Mouse (Mus musculus) myocyte (in vitro differentiated cells): Measurements from ENCODE around the gene Pld3.

Experiments
- CEBPB ChIP-seq: IDR thresholded peaks from 2 replicates; pipeline ENCODE4 v1.6.1; 2011; ENCODE audit warnings: mild to moderate bottlenecking, moderate library complexity; ENCODE audit not compliant: poor library complexity, insufficient read depth, severe bottlenecking
- E2F4 ChIP-seq: IDR thresholded peaks from one replicate; pipeline ENCODE4 v1.6.1; 2011; ENCODE audit warnings: mild to moderate bottlenecking, control low read depth, moderate library complexity; ENCODE audit not compliant: insufficient read depth
- MAX ChIP-seq: IDR thresholded peaks from one replicate; pipeline ENCODE4 v1.6.1; 2011; ENCODE audit warnings: low read depth, mild to moderate bottlenecking, control low read depth
- MYOD1 ChIP-seq, 3 experiments: IDR thresholded peaks; one replicate each; pipeline ENCODE4 v1.6.1; 2011; ENCODE audit warnings: control low read depth in 2 of 3, low read depth in 2 of 3, mild to moderate bottlenecking in 2 of 3, moderate library complexity in 1 of 3; ENCODE audit not compliant: insufficient read length in 2 of 3, control insufficient read depth in 1 of 3
- MYOG ChIP-seq, 3 experiments: IDR thresholded peaks; one replicate each; pipeline ENCODE4 v1.6.1; 2011; ENCODE audit warnings: control low read depth in 2 of 3, low read depth in 2 of 3, mild to moderate bottlenecking in 2 of 3; ENCODE audit not compliant: insufficient read length in 2 of 3, control insufficient read depth in 1 of 3, insufficient read depth in 1 of 3
- POLR2A ChIP-seq: IDR thresholded peaks from one replicate; pipeline ENCODE4 v1.6.1; 2011; ENCODE audit warnings: low read depth, mild to moderate bottlenecking, control low read depth, moderate library complexity; ENCODE audit not compliant: insufficient read length
- POLR2AphosphoS2 ChIP-seq: IDR thresholded peaks from one replicate; pipeline ENCODE4 v1.6.1; 2011; ENCODE audit warnings: low read depth, control low read depth; ENCODE audit not compliant: insufficient read length
- REST ChIP-seq: IDR thresholded peaks from one replicate; pipeline ENCODE4 v1.6.1; 2011; ENCODE audit warnings: mild to moderate bottlenecking, control low read depth, moderate library complexity; ENCODE audit not compliant: insufficient read depth, insufficient read length
- SRF ChIP-seq: IDR thresholded peaks from one replicate; pipeline ENCODE4 v1.6.1; 2011; ENCODE audit warnings: low read depth; ENCODE audit not compliant: control insufficient read depth, insufficient read length
- TCF12 ChIP-seq: IDR thresholded peaks from one replicate; pipeline ENCODE4 v1.6.1; 2011; ENCODE audit warnings: mild to moderate bottlenecking, control low read depth; ENCODE audit not compliant: poor library complexity, insufficient read depth, severe bottlenecking
- TCF3 ChIP-seq: IDR thresholded peaks from one replicate; pipeline ENCODE4 v1.6.1; 2011; ENCODE audit warnings: low read depth, control low read depth; ENCODE audit not compliant: insufficient read length
- USF1 ChIP-seq: IDR thresholded peaks from one replicate; pipeline ENCODE4 v1.6.1; 2011; ENCODE audit warnings: low read depth, mild to moderate bottlenecking, control low read depth, moderate library complexity

DNA sequence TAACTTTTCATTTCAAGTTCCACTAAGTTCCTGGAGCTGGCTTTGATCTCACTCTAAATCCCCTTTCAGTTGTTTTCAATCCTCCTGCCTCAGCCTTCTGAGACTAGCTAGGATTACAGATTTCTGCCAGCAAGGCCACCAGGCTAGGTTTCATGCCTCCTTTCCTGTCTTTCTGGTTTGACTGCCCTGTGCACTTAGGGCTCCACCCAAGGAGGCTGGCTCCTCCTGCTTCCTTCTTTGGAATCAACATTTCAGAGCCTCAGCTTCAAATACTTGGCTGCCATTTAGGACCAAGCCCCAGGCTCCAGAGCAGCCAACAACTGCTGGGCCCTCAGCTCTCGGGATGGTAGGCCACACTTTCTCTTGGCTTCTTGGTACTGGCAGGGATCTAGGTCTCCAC lies 32.4 kb downstream of the Pld3 start:
- TF ChIP-seq MYOD1 (IDR thresholded peaks at IDR 0.05; ENCODE audit: control insufficient read depth in 1 of 3, insufficient read length in 2 of 3, low read depth in 2 of 3) (no peak), POLR2A (no peak), USF1 (no peak), REST (no peak), TCF3 (no peak), POLR2AphosphoS2 (no peak), MAX (no peak), MYOG (IDR thresholded peaks at IDR 0.05; ENCODE audit: control insufficient read depth in 1 of 3, insufficient read depth in 1 of 3, insufficient read length in 2 of 3, low read depth in 2 of 3) (no peak), E2F4 (no peak), TCF12 (no peak), SRF (no peak), CEBPB (no peak)
